Mouse (Mus musculus) ES-Bruce4 (cell line): ENCODE data around the gene Rexo1.

Experiments used
- CTCF ChIP-seq: IDR thresholded peaks from one replicate; pipeline ENCODE4 v1.8.1; 2011; ENCODE audit warnings: low read depth, low read length
- POLR2A ChIP-seq: IDR thresholded peaks from one replicate; pipeline ENCODE4 v1.8.1; 2011; ENCODE audit warnings: low read length; ENCODE audit not compliant: insufficient read depth

- TF ChIP-seq CTCF, result no peak
- TF ChIP-seq POLR2A, result no peak
These were observed 21.9 kb downstream of the Rexo1 start for GRCm38 (mm10) chr10:80539493-80539892.
